24 mouse cellular contexts compared by ENCODE assay signal in the genomic region with DNA sequence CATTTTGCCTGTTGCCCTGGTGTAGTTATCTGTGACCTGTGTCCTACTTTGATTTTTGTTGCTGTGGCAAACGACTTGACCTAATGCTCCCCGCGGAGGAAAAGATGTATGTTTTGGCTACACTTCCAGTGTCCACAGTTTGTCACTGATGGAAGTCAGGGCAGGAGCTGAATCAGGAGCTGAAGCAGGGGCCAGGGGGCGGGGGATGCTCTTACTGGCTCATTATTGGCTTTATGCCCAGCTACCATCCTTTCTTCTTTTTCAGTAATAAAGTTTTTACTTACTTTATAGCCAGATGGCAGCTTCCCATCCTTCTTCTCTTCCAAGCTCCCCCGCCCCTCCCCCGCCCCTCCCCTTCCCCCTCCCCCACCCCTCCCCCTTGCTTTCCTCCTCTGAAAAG. TPM values are rescaled to one million over a fixed set of nuclear protein-coding genes. Genes with fewer than 3 reads are reported as not detected.
A peak's percentile ranks its signal among the peaks of the same experiment; 100 is the strongest.
DNase-seq lines count a peak whose midpoint lies in the region; ATAC-seq and TF ChIP-seq lines count a peak whose summit lies in the region.
"Had no signal": no experiment of that assay in that cellular context is flagged by ENCODE, and none has a peak within 500 bp of the region (broad histone marks: within the 10 kb centered on the region; RNA-seq: fewer than 3 reads in every experiment).

No protein-coding gene starts in this region.

- TF ChIP-seq EP300 in liver, postnatal 0 days (IDR thresholded peaks at IDR 0.05; ENCODE audit: low read depth), result no peak

- peak; percentile 32; the same call in 1 of the 2 replicates for ATAC-seq in liver, postnatal 0 days
- no peak for ATAC-seq in midbrain, embryonic 14.5 days (ENCODE audit: low FRiP score, low TSS enrichment)
- no peak for ATAC-seq in midbrain, embryonic 13.5 days
- ATAC-seq: activated CD4-positive, CD25-positive, alpha-beta regulatory T cell, adult 4 months; CD4-positive, CD25-positive, alpha-beta regulatory T cell, adult 4 months; forebrain, postnatal 0 days; Patski had no signal

- H3K36me3 ChIP-seq in liver, postnatal 0 days (replicated peaks; ENCODE audit: insufficient read depth, low read length), result peaks cover 13% of the 10 kb centered on the region; the same call in 1 of the 2 replicates
- H3K36me3 ChIP-seq in midbrain, embryonic 14.5 days (ENCODE audit: control insufficient read depth, insufficient read depth, low read length), result no peaks in the 10 kb centered on the region
- H3K36me3 ChIP-seq in midbrain, embryonic 13.5 days, result no peaks in the 10 kb centered on the region
- H3K36me3 ChIP-seq: embryonic facial prominence, embryonic 12.5 days; forebrain, embryonic 12.5 days; heart, embryonic 15.5 days; hindbrain, embryonic 13.5 days had no signal

- no peaks in the 10 kb centered on the region for H3K9me3 ChIP-seq in liver, postnatal 0 days (ENCODE audit: low read length)
- no peaks in the 10 kb centered on the region for H3K9me3 ChIP-seq in midbrain, embryonic 14.5 days (ENCODE audit: control insufficient read depth, low read length)
- H3K9me3 ChIP-seq in midbrain, embryonic 13.5 days, result no peaks in the 10 kb centered on the region
- H3K9me3 ChIP-seq: embryonic facial prominence, embryonic 12.5 days; forebrain, embryonic 12.5 days; heart, embryonic 15.5 days; hindbrain, embryonic 13.5 days had no signal

- no peaks in the 10 kb centered on the region for H3K27me3 ChIP-seq in liver, postnatal 0 days (ENCODE audit: insufficient read depth, low read length)
- H3K27me3 ChIP-seq in midbrain, embryonic 14.5 days (ENCODE audit: control insufficient read depth, insufficient read depth, low read length), result no peaks in the 10 kb centered on the region
- H3K27me3 ChIP-seq in midbrain, embryonic 13.5 days, result no peaks in the 10 kb centered on the region
- H3K27me3 ChIP-seq: embryonic facial prominence, embryonic 12.5 days; forebrain, embryonic 12.5 days; heart, embryonic 15.5 days; hindbrain, embryonic 13.5 days had no signal

- peak; percentile 13 to 19 for DNase-seq in cerebellum, postnatal 10 days
- DNase-seq in cerebellum, adult 11 months, result no peak
- no peak for DNase-seq in liver, postnatal 0 days
- DNase-seq in liver, result no peak
- peak; percentile 24 for DNase-seq in midbrain, embryonic 14.5 days
- no peak for DNase-seq in adrenal gland, postnatal 14 days
- DNase-seq: adrenal gland, postnatal 25 days; B cell, adult 2 months; cerebellum, adult 8-10 months; cerebellum, postnatal 25 days; forebrain, postnatal 0 days; gastrocnemius, postnatal 14 days; heart, adult 2 months; heart, postnatal 14 days had no signal

- no peak for TF ChIP-seq CTCF in liver, postnatal 0 days (IDR thresholded peaks at IDR 0.05; ENCODE audit: low read depth)

- H3K27ac ChIP-seq in liver, postnatal 0 days (ENCODE audit: low read depth), result no peak overlapping the region
- H3K27ac ChIP-seq in midbrain, embryonic 14.5 days (replicated peaks; ENCODE audit: low read depth, low read length), result no peak overlapping the region
- no peak overlapping the region for H3K27ac ChIP-seq in midbrain, embryonic 13.5 days
- H3K27ac ChIP-seq: embryonic facial prominence, embryonic 12.5 days; forebrain, embryonic 12.5 days; heart, adult 2 months; heart, embryonic 15.5 days; hindbrain, embryonic 13.5 days had no signal

- H3K9ac ChIP-seq in liver, postnatal 0 days (replicated peaks), result no peak overlapping the region
- no peak overlapping the region for H3K9ac ChIP-seq in midbrain, embryonic 14.5 days (replicated peaks; ENCODE audit: low read length)
- H3K9ac ChIP-seq in midbrain, embryonic 13.5 days (replicated peaks), result no peak overlapping the region
- H3K9ac ChIP-seq: embryonic facial prominence, embryonic 12.5 days; forebrain, embryonic 12.5 days; forebrain, postnatal 0 days; heart, embryonic 15.5 days; hindbrain, embryonic 13.5 days had no signal

- no peak overlapping the region for H3K4me3 ChIP-seq in liver, postnatal 0 days (ENCODE audit: low read depth, low read length)
- H3K4me3 ChIP-seq in midbrain, embryonic 14.5 days (replicated peaks; ENCODE audit: low read depth, low read length), result no peak overlapping the region
- no peak overlapping the region for H3K4me3 ChIP-seq in midbrain, embryonic 13.5 days (replicated peaks)
- H3K4me3 ChIP-seq: embryonic facial prominence, embryonic 12.5 days; forebrain, embryonic 12.5 days; heart, adult 2 months; heart, embryonic 15.5 days; hindbrain, embryonic 13.5 days had no signal

- 0 out of 2 replicates have a peak, but pooled peaks cover 4% of the 10 kb centered on the region for H3K4me1 ChIP-seq in liver, postnatal 0 days (ENCODE audit: insufficient read depth)
- no peaks in the 10 kb centered on the region for H3K4me1 ChIP-seq in midbrain, embryonic 14.5 days (ENCODE audit: control insufficient read depth, insufficient read depth, low read length)
- no peaks in the 10 kb centered on the region for H3K4me1 ChIP-seq in midbrain, embryonic 13.5 days (replicated peaks)
- H3K4me1 ChIP-seq: embryonic facial prominence, embryonic 12.5 days; forebrain, embryonic 12.5 days; hindbrain, embryonic 13.5 days had no signal

- 46% methylated on average over 5 of the region's 6 CpGs for WGBS in liver, postnatal 0 days (ENCODE audit: insufficient replicate concordance)
- WGBS in midbrain, embryonic 14.5 days, result 50% methylated on average over 5 of the region's 6 CpGs
- WGBS in midbrain, embryonic 13.5 days, result 50% methylated on average over 6 of the region's 6 CpGs

- no peak overlapping the region for H3K4me2 ChIP-seq in liver, postnatal 0 days (ENCODE audit: low read depth, low read length)
- H3K4me2 ChIP-seq in midbrain, embryonic 14.5 days (ENCODE audit: low read length), result no peak overlapping the region
- H3K4me2 ChIP-seq in midbrain, embryonic 13.5 days (replicated peaks), result no peak overlapping the region
- H3K4me2 ChIP-seq: embryonic facial prominence, embryonic 12.5 days; forebrain, embryonic 12.5 days; heart, embryonic 11.5 days; heart, embryonic 15.5 days; hindbrain, embryonic 13.5 days had no signal

RNA-seq across cellular contexts. Expression of a gene that starts 29.5 kb away (rescaled TPM):
- 16.2 and 16.4 TPM in 2 replicates for polyA plus RNA-seq in liver, postnatal 0 days (2015; fragmentation: Nextera tagmentation; extraction: Ambion mirVana)
- polyA plus RNA-seq in midbrain, embryonic 14.5 days (2014; fragmentation: Nextera tagmentation; extraction: Ambion mirVana), result 1.1 and 4.7 TPM in 2 replicates
- 3.6 and 3.7 TPM in 2 replicates for polyA plus RNA-seq in midbrain, embryonic 13.5 days (2015; fragmentation: Nextera tagmentation; extraction: Ambion mirVana)
- 4.8 and 5.9 TPM in 2 replicates for total RNA-seq in adrenal gland, postnatal 14 days (2021)
- total RNA-seq: MEL had no signal
- polyA plus RNA-seq: Patski had no signal

RNA-seq across cellular contexts. Expression of a gene that starts 50.0 kb away (rescaled TPM):
- polyA plus RNA-seq in liver, postnatal 0 days (2015; fragmentation: Nextera tagmentation; extraction: Ambion mirVana), result 13.1 and 14.1 TPM in 2 replicates
- polyA plus RNA-seq in midbrain, embryonic 14.5 days (2014; fragmentation: Nextera tagmentation; extraction: Ambion mirVana), result 0.51 and 1.6 TPM in 2 replicates
- 1.2 and 1.3 TPM in 2 replicates for polyA plus RNA-seq in midbrain, embryonic 13.5 days (2015; fragmentation: Nextera tagmentation; extraction: Ambion mirVana)
- 2.8 and 9.7 TPM in 2 replicates for total RNA-seq in adrenal gland, postnatal 14 days (2021)
- polyA plus RNA-seq: Patski had no signal

Comparison
In these comparisons a context has a peak if more than half of its experiments do, and no peak if none do; other contexts are left out.
1. DNase-seq: peak in cerebellum, postnatal 10 days (2 of 2) and midbrain, embryonic 14.5 days (single experiment); none in cerebellum, adult 11 months (single experiment), liver, postnatal 0 days (single experiment), liver (single experiment) and adrenal gland, postnatal 14 days (single experiment).